Mouse (Mus musculus) limb, embryonic 11.5 days (tissue): ENCODE measurements at regions not wholly inside any gene's neighbourhood (a gene's known extent, or its start where the extent isn't known, plus 50 kb on each side); places are given as distances from the start of the nearest gene placed in this dataset.
A peak's percentile ranks its signal among the peaks of the same experiment; 100 is the strongest.

Source experiments
- ATAC-seq: fragments of 200-750 bp; cut with Nextera tagmentation; 2 replicates; pipeline ENCODE4 v1.8.0; 2017; ENCODE audit warnings: low read depth; ENCODE audit not compliant: insufficient number of reproducible peaks, low FRiP score, low TSS enrichment
- DNase-seq: peaks from one replicate; pipeline ENCODE4 v3.0.0-alpha.2; 2015; ENCODE audit warnings: low spot score
- H3K27ac ChIP-seq: fragments of 300-500 bp; sonication (generic); replicated peaks from 2 replicates; pipeline ENCODE4 v1.5.1; 2014; ENCODE audit warnings: low read depth, mild to moderate bottlenecking, low read length
- H3K27me3 ChIP-seq: fragments of 300-500 bp; sonication (generic); 2 replicates; pipeline ENCODE4 v1.6.1; 2014; ENCODE audit warnings: mild to moderate bottlenecking, low read length, mixed read lengths; ENCODE audit not compliant: control insufficient read depth, insufficient read depth
- H3K36me3 ChIP-seq: fragments of 300-500 bp; sonication (generic); 2 replicates; pipeline ENCODE4 v1.6.1; 2014; ENCODE audit warnings: mild to moderate bottlenecking, low read length, moderate library complexity, mixed read lengths; ENCODE audit not compliant: control insufficient read depth, insufficient read depth
- H3K4me1 ChIP-seq: fragments of 300-500 bp; sonication (generic); 2 replicates; pipeline ENCODE4 v1.6.1; 2014; ENCODE audit warnings: low read length, mixed read lengths; ENCODE audit not compliant: control insufficient read depth, insufficient read depth
- H3K4me2 ChIP-seq: fragments of 300-500 bp; sonication (generic); 2 replicates; pipeline ENCODE4 v1.6.1; 2014; ENCODE audit warnings: low read depth, mild to moderate bottlenecking, moderate library complexity; ENCODE audit not compliant: severe bottlenecking
- H3K4me3 ChIP-seq: fragments of 300-500 bp; sonication (generic); 2 replicates; pipeline ENCODE4 v1.5.1; 2014; ENCODE audit warnings: low read depth, low read length
- H3K9ac ChIP-seq: fragments of 300-500 bp; sonication (generic); 2 replicates; pipeline ENCODE4 v1.6.1; 2014; ENCODE audit warnings: mild to moderate bottlenecking, low read length
- H3K9me3 ChIP-seq: fragments of 300-500 bp; sonication (generic); 2 replicates; pipeline ENCODE4 v1.6.1; 2016; ENCODE audit warnings: low read length; ENCODE audit not compliant: control insufficient read depth
- WGBS: fragments of 180-500 bp; shearing (Covaris S2); extraction: QIAGEN DNeasy Blood & Tissue Kit; methylation state at CpG from one replicate; pipeline ENCODE4 v1.1.7; 2014; 5-methylcytosine and 5-hydroxymethylcytosine counted together

- peaks cover 20% of the 10 kb centered on the region for H3K4me1 ChIP-seq
- no peak for DNase-seq
Measured at GRCm38 (mm10) chr16:30006826-30007225, 57.4 kb upstream of the Hes1 start.

GRCm38 (mm10) chr16:30008451-30009357 is 55.5 kb upstream of the Hes1 start:
- 2% methylated on average over 50 of the region's 62 CpGs for WGBS
- peak; percentile 90 for ATAC-seq

More at GRCm38 (mm10) chr16:30006826-30007225, 57.4 kb upstream of the Hes1 start:
- Histone ChIP-seq H3K9me3 (no peaks in the 10 kb centered on the region), H3K9ac (no peak overlapping the region), H3K4me3 (no peak overlapping the region), H3K27ac (no peak overlapping the region), H3K36me3 (no peaks in the 10 kb centered on the region), H3K27me3 (no peaks in the 10 kb centered on the region), H3K4me2 (no peak overlapping the region)
- 56% methylated on average over 4 of the region's 4 CpGs for WGBS
- ATAC-seq = no peak

GRCm38 (mm10) chr16:30009521-30010186 is 54.5 kb upstream of the Hes1 start:
- DNase-seq = peak; percentile 50
- H3K4me3 ChIP-seq = 0 out of 2 replicates have a peak overlapping the region, but pooled peaks have one; percentile 38
- H3K4me1 ChIP-seq = peaks cover 20% of the 10 kb centered on the region
- H3K27ac ChIP-seq = peak overlapping the region; percentile 88
- H3K9me3 ChIP-seq = no peaks in the 10 kb centered on the region
- H3K9ac ChIP-seq = peak overlapping the region; percentile 19; the same call in 1 of the 2 replicates
- ATAC-seq = no peak; the same call in 1 of the 2 replicates
- no peaks in the 10 kb centered on the region for H3K27me3 ChIP-seq
- H3K4me2 ChIP-seq = peak overlapping the region; percentile 91
- 14% methylated on average over 17 of the region's 17 CpGs for WGBS
- H3K36me3 ChIP-seq = no peaks in the 10 kb centered on the region

More at GRCm38 (mm10) chr16:30008451-30009357, 55.5 kb upstream of the Hes1 start:
- H3K9me3 ChIP-seq = no peaks in the 10 kb centered on the region
- peak overlapping the region; percentile 91 for H3K4me2 ChIP-seq
- no peaks in the 10 kb centered on the region for H3K27me3 ChIP-seq
- no peaks in the 10 kb centered on the region for H3K36me3 ChIP-seq
- H3K4me1 ChIP-seq = peaks cover 20% of the 10 kb centered on the region
- peak overlapping the region; percentile 38 for H3K4me3 ChIP-seq
- peak overlapping the region; percentile 88 for H3K27ac ChIP-seq
- DNase-seq = peak; percentile 91
- peak overlapping the region; percentile 54 for H3K9ac ChIP-seq

GRCm38 (mm10) chr16:30013123-30013522 is 51.1 kb upstream of the Hes1 start:
- 54% methylated on average over 1 of the region's 2 CpGs for WGBS
- H3K27me3 ChIP-seq = no peaks in the 10 kb centered on the region
- H3K4me2 ChIP-seq = no peak overlapping the region
- no peak overlapping the region for H3K9ac ChIP-seq
- DNase-seq (no peak), ATAC-seq (no peak)
- H3K4me1 ChIP-seq = peaks cover 25% of the 10 kb centered on the region
- H3K36me3 ChIP-seq = no peaks in the 10 kb centered on the region
- no peak overlapping the region for H3K4me3 ChIP-seq
- H3K9me3 ChIP-seq = no peaks in the 10 kb centered on the region
- H3K27ac ChIP-seq = no peak overlapping the region

- no peak for ATAC-seq
- peaks cover 22% of the 10 kb centered on the region for H3K4me1 ChIP-seq
- no peaks in the 10 kb centered on the region for H3K9me3 ChIP-seq
- no peak overlapping the region for H3K4me2 ChIP-seq
- no peaks in the 10 kb centered on the region for H3K36me3 ChIP-seq
- no peak for DNase-seq
- H3K27me3 ChIP-seq = no peaks in the 10 kb centered on the region
- no peak overlapping the region for H3K27ac ChIP-seq
- 92% methylated on average over 9 of the region's 9 CpGs for WGBS
- H3K9ac ChIP-seq = no peak overlapping the region
- H3K4me3 ChIP-seq = no peak overlapping the region
Measured at GRCm38 (mm10) chr16:30013943-30014342, 50.2 kb upstream of the Hes1 start.
